Mouse (Mus musculus) stomach, embryonic 15.5 days (tissue): ENCODE measurements at regions not wholly inside any gene's neighbourhood (a gene's known extent, or its start where the extent isn't known, plus 50 kb on each side); places are given as distances from the start of the nearest gene placed in this dataset.

Experiments
- ATAC-seq: fragments of 200-750 bp; cut with Nextera tagmentation; 2 replicates; pipeline ENCODE4 v1.8.0; 2017; ENCODE audit warnings: low read depth, moderate number of reproducible peaks, moderate TSS enrichment; ENCODE audit not compliant: insufficient read depth, low FRiP score
- H3K27ac ChIP-seq: fragments of 300-500 bp; sonication (generic); 2 replicates; pipeline ENCODE4 v1.5.1; 2015; ENCODE audit warnings: mild to moderate bottlenecking, inconsistent platforms
- H3K27me3 ChIP-seq: fragments of 300-500 bp; sonication (generic); replicated peaks from 2 replicates; pipeline ENCODE4 v1.6.1; 2015; ENCODE audit warnings: inconsistent platforms
- H3K36me3 ChIP-seq: fragments of 300-500 bp; sonication (generic); 2 replicates; pipeline ENCODE4 v1.6.1; 2015; ENCODE audit warnings: inconsistent platforms
- H3K4me1 ChIP-seq: fragments of 300-500 bp; sonication (generic); 2 replicates; pipeline ENCODE4 v1.6.1; 2015; ENCODE audit warnings: inconsistent platforms
- H3K4me2 ChIP-seq: fragments of 300-500 bp; sonication (generic); 2 replicates; pipeline ENCODE4 v1.6.1; 2015; ENCODE audit warnings: mild to moderate bottlenecking, inconsistent platforms
- H3K4me3 ChIP-seq: fragments of 300-500 bp; sonication (generic); replicated peaks from 2 replicates; pipeline ENCODE4 v1.5.1; 2015; ENCODE audit warnings: inconsistent platforms
- H3K9ac ChIP-seq: fragments of 300-500 bp; sonication (generic); 2 replicates; pipeline ENCODE4 v1.6.1; 2015; ENCODE audit warnings: inconsistent platforms
- H3K9me3 ChIP-seq: fragments of 300-500 bp; sonication (generic); 2 replicates; pipeline ENCODE4 v1.6.1; 2016; ENCODE audit warnings: inconsistent platforms
- WGBS: fragments of 180-500 bp; shearing (Covaris S2); methylation state at CpG from one replicate; pipeline ENCODE4 v1.1.7; 2015; 5-methylcytosine and 5-hydroxymethylcytosine counted together

GRCm38 (mm10) chr8:82469824-82470223, 66.8 kb upstream of the Il15 start:
- Histone ChIP-seq H3K27ac (no peak overlapping the region), H3K4me1 (no peaks in the 10 kb centered on the region), H3K4me3 (no peak overlapping the region), H3K36me3 (no peaks in the 10 kb centered on the region), H3K27me3 (no peaks in the 10 kb centered on the region), H3K9me3 (no peaks in the 10 kb centered on the region), H3K9ac (no peak overlapping the region), H3K4me2 (no peak overlapping the region)
- ATAC-seq = no peak

- ATAC-seq = no peak
- no peak overlapping the region for H3K4me3 ChIP-seq
- H3K4me2 ChIP-seq = no peak overlapping the region
- H3K36me3 ChIP-seq = no peaks in the 10 kb centered on the region
- no peaks in the 10 kb centered on the region for H3K4me1 ChIP-seq
- H3K27ac ChIP-seq = no peak overlapping the region
- no peaks in the 10 kb centered on the region for H3K27me3 ChIP-seq
- H3K9me3 ChIP-seq = no peaks in the 10 kb centered on the region
- no peak overlapping the region for H3K9ac ChIP-seq
Observed at GRCm38 (mm10) chr8:82462841-82463240, 59.8 kb upstream of the Il15 start.

GRCm38 (mm10) chr8:82459007-82459406, 56.0 kb upstream of the Il15 start:
- H3K4me2 ChIP-seq = no peak overlapping the region
- no peaks in the 10 kb centered on the region for H3K9me3 ChIP-seq
- no peaks in the 10 kb centered on the region for H3K27me3 ChIP-seq
- H3K9ac ChIP-seq = no peak overlapping the region
- no peak for ATAC-seq
- H3K4me3 ChIP-seq = no peak overlapping the region
- no peaks in the 10 kb centered on the region for H3K36me3 ChIP-seq
- H3K27ac ChIP-seq = no peak overlapping the region
- H3K4me1 ChIP-seq = no peaks in the 10 kb centered on the region

GRCm38 (mm10) chr8:82454056-82454455, 51.0 kb upstream of the Il15 start:
- H3K27me3 ChIP-seq = no peaks in the 10 kb centered on the region
- no peaks in the 10 kb centered on the region for H3K36me3 ChIP-seq
- no peak overlapping the region for H3K4me3 ChIP-seq
- H3K9me3 ChIP-seq = no peaks in the 10 kb centered on the region
- ATAC-seq = no peak
- WGBS = 68% methylated on average over 4 of the region's 4 CpGs
- no peak overlapping the region for H3K27ac ChIP-seq
- no peaks in the 10 kb centered on the region for H3K4me1 ChIP-seq
- no peak overlapping the region for H3K9ac ChIP-seq
- H3K4me2 ChIP-seq = no peak overlapping the region
